Mouse (Mus musculus): Measurements from ENCODE around the gene Platr17. TPM values are rescaled to one million over a fixed set of nuclear protein-coding genes. Genes with fewer than 3 reads are reported as not detected.
"Not testable (repeated sequence)": the region's sequence is repeated elsewhere in the genome, so short reads cannot be mapped to it uniquely, and the experiment has no call there.

Platr17 gene
- polyA plus RNA-seq, 1 experiment from 2014 or later: not detected

DNA sequence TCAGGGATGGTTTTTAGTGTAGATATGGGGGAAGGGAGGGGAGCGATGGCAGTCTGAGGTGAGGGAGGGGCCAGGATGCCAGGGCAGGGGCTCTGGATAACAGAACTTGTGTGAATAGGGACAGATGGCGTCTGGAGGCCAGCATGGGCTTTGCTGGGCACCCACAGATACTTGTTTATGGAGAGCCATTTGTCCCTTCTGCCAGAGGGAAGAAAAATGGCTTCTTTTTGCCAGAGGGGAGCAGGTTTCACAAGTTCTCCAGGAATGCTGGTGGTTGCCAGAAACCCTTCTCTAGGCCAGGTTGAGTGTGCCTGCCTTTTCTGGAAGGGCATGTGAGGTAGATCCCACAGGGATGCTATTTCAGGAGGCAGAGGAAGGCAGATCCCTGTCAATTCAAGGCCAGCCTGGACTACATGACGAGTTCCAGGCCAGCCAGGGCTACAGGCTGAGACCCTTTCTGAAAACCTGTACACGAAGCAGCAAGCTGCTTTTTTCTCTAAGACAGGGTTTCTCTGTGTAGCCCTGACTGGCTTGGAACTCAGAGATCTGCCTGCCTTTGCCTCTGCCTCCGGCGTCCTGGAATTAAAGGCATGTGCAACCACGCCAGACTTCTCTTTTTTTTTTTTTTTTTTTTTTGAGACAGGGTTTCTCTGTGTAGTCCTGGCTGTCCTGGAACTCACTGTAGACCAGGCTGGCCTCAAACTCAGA lies 4.5 kb upstream of the Platr17 start:
- Histone ChIP-seq H3K4me2 (replicated peaks; ENCODE audit: low read depth, low read length) (no peak overlapping the region), H3K27me3 (ENCODE audit: control insufficient read depth, insufficient read depth, low read length) (no peaks in the 10 kb centered on the region), H3K27ac (ENCODE audit: low read depth, low read length) (no peak overlapping the region), H3K9me3 (ENCODE audit: control insufficient read depth, low read length) (no peaks in the 10 kb centered on the region), H3K36me3 (ENCODE audit: control insufficient read depth, insufficient read depth, low read length) (no peaks in the 10 kb centered on the region), H3K4me1 (ENCODE audit: control insufficient read depth, insufficient read depth, low read length) (no peaks in the 10 kb centered on the region), H3K4me3 (ENCODE audit: low read length) (no peak overlapping the region), H3K9ac (ENCODE audit: low read depth, low read length) (no peak overlapping the region)
- no peak for ATAC-seq (ENCODE audit: low FRiP score, low TSS enrichment)
- WGBS: 61% methylated on average over 7 of the region's 7 CpGs

DNA sequence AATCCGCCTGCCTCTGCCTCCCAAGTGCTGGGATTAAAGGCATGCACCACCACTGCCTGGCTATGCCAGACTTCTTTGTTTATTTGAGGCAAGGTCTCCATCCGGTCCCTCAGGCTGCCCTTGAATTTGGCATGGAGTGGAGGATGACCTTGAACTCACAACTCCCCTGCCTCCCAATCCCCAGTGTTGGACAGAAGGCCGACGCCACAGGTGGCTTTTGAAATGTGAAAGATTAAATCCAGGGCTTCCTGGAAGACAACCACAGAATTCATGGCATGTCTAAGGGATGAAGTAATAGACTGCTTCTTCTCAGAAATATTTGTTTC lies 4.0 kb upstream of the Platr17 start:
- WGBS: 89% methylated on average over 4 of the region's 4 CpGs
- H3K4me3 ChIP-seq (ENCODE audit: low read length): no peak overlapping the region

DNA sequence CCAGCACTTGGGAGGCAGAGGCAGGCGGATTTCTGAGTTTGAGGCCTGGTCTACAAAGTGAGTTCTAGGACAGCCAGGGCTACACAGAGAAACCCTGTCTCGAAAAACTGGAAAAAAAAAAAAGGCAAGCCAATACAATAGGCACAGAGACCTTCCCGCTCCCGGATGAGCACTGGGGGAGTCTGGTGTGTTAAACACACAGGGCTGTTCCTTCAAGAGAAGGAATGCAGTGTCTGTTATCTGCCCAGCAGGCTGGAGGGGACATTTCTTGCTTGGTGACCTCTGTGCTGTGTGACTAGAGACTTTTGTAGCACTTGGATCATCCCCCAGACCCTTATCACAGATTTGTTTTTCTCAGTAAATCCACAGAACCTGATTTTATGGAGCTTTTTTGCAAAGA lies 3.3 kb upstream of the Platr17 start:
- Histone ChIP-seq H3K27me3 (ENCODE audit: control insufficient read depth, insufficient read depth, low read length) (no peaks in the 10 kb centered on the region), H3K9ac (ENCODE audit: low read depth, low read length) (no peak overlapping the region), H3K36me3 (ENCODE audit: control insufficient read depth, insufficient read depth, low read length) (no peaks in the 10 kb centered on the region), H3K4me1 (ENCODE audit: control insufficient read depth, insufficient read depth, low read length) (no peaks in the 10 kb centered on the region), H3K4me2 (replicated peaks; ENCODE audit: low read depth, low read length) (no peak overlapping the region), H3K27ac (ENCODE audit: low read depth, low read length) (no peak overlapping the region), H3K4me3 (ENCODE audit: low read length) (no peak overlapping the region), H3K9me3 (ENCODE audit: control insufficient read depth, low read length) (no peaks in the 10 kb centered on the region)
- no peak for ATAC-seq (ENCODE audit: low FRiP score, low TSS enrichment)
- WGBS: 66% methylated on average over 4 of the region's 4 CpGs

More for the DNA sequence above, 4.0 kb upstream of the Platr17 start:
- no peak overlapping the region for H3K9ac ChIP-seq (ENCODE audit: low read depth, low read length)
- H3K4me2 ChIP-seq (replicated peaks; ENCODE audit: low read depth, low read length): no peak overlapping the region
- H3K4me1 ChIP-seq (ENCODE audit: control insufficient read depth, insufficient read depth, low read length): no peaks in the 10 kb centered on the region
- H3K9me3 ChIP-seq (ENCODE audit: control insufficient read depth, low read length): no peaks in the 10 kb centered on the region
- H3K36me3 ChIP-seq (ENCODE audit: control insufficient read depth, insufficient read depth, low read length): no peaks in the 10 kb centered on the region
- H3K27me3 ChIP-seq (ENCODE audit: control insufficient read depth, insufficient read depth, low read length): no peaks in the 10 kb centered on the region
- no peak overlapping the region for H3K27ac ChIP-seq (ENCODE audit: low read depth, low read length)
- no peak for ATAC-seq (ENCODE audit: low FRiP score, low TSS enrichment)

DNA sequence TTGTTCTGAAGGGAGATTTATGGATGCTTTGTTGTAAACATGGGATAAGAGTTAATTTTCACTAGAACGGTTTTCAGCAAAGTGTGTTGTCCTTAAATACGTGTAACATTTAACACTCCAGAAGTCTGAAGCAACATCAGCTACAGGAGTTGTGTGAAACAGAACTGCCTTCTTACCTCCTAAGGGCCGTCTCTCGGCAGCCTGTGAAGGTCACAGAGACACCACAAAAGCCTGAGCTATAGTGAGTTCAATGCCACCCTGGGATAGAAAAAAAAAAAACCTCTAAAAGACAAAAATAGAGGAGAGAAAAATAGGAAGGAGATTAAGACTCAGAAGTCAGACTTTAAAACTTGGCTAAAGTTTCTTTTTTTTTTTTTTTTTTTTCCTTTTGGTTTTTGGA lies 2.9 kb upstream of the Platr17 start:
- Histone ChIP-seq H3K27ac (ENCODE audit: low read depth, low read length) (no peak overlapping the region), H3K4me2 (replicated peaks; ENCODE audit: low read depth, low read length) (no peak overlapping the region), H3K4me3 (ENCODE audit: low read length) (no peak overlapping the region), H3K9ac (ENCODE audit: low read depth, low read length) (no peak overlapping the region), H3K9me3 (ENCODE audit: control insufficient read depth, low read length) (no peaks in the 10 kb centered on the region), H3K27me3 (ENCODE audit: control insufficient read depth, insufficient read depth, low read length) (no peaks in the 10 kb centered on the region), H3K36me3 (ENCODE audit: control insufficient read depth, insufficient read depth, low read length) (no peaks in the 10 kb centered on the region), H3K4me1 (ENCODE audit: control insufficient read depth, insufficient read depth, low read length) (no peaks in the 10 kb centered on the region)
- no peak for ATAC-seq (ENCODE audit: low FRiP score, low TSS enrichment)
- 20% methylated on average over 4 of the region's 4 CpGs for WGBS

DNA sequence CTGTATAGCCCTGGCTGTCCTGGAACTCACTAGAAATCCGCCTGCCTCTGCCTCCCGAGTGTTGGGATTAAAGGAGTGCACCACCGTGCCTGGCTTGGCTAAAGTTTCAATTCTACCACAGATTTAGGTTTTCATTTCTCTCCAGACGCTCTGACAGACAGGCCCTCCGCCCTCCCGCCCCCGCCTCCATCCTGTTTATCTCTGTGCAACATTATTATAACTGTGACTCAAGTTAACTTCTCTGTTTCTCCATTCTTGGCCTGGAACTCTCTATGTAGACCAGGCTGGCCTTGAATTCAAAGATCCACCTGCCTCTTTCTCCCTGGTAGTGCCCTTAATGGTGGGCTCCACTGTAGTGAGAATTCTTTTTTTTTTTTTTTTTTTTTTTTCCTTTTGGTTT lies 2.4 kb upstream of the Platr17 start:
- Histone ChIP-seq H3K27ac (ENCODE audit: low read depth, low read length) (no peak overlapping the region), H3K36me3 (ENCODE audit: control insufficient read depth, insufficient read depth, low read length) (no peaks in the 10 kb centered on the region), H3K4me3 (ENCODE audit: low read length) (no peak overlapping the region), H3K9me3 (ENCODE audit: control insufficient read depth, low read length) (no peaks in the 10 kb centered on the region), H3K4me1 (ENCODE audit: control insufficient read depth, insufficient read depth, low read length) (no peaks in the 10 kb centered on the region), H3K9ac (ENCODE audit: low read depth, low read length) (no peak overlapping the region), H3K27me3 (ENCODE audit: control insufficient read depth, insufficient read depth, low read length) (no peaks in the 10 kb centered on the region), H3K4me2 (replicated peaks; ENCODE audit: low read depth, low read length) (no peak overlapping the region)
- 75% methylated on average over 7 of the region's 7 CpGs for WGBS
- no peak for ATAC-seq (ENCODE audit: low FRiP score, low TSS enrichment)

DNA sequence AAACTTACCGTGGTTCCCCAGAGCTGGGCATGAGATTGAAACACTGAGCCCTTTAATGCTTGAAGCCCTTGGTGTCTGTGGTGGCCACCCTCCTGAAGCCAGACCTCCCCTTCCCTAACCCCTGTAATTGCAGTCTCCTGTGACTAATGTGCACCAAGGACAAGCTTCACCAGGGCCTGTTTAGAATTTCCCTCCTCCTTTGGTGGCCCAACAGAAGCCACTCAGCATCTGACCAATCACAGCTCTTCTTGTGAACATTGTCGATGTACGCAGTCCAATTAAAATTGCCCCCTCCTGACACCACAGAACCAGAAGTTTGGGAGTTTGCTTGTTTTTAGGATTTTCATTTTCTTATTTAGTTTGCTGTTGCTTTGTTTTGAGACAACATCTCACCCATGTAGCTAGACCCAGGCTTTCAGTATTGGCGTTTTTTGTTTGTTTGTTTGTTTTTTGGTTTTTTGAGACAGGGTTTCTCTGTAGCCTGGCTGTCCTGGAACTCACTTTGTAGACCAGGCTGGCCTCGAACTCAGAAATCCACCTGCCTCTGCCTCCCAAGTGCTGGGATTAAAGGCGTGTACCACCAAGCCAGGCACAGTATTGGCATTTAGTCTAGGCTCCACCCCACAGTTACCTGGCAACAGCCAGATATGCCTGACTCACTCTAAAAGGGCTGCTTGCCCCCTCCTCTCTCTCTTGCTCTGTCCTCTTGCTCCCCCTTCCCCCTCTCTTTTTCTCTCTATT lies 854 bp upstream of the Platr17 start:
- ATAC-seq (ENCODE audit: low FRiP score, low TSS enrichment); H3K36me3 ChIP-seq (ENCODE audit: control insufficient read depth, insufficient read depth, low read length); H3K4me2 ChIP-seq (replicated peaks; ENCODE audit: low read depth, low read length); H3K4me3 ChIP-seq (ENCODE audit: low read length); H3K9me3 ChIP-seq (ENCODE audit: control insufficient read depth, low read length); H3K4me1 ChIP-seq (ENCODE audit: control insufficient read depth, insufficient read depth, low read length); H3K27ac ChIP-seq (ENCODE audit: low read depth, low read length); H3K9ac ChIP-seq (ENCODE audit: low read depth, low read length); H3K27me3 ChIP-seq (ENCODE audit: control insufficient read depth, insufficient read depth, low read length): not testable (repeated sequence)
- 71% methylated on average over 6 of the region's 6 CpGs for WGBS

DNA sequence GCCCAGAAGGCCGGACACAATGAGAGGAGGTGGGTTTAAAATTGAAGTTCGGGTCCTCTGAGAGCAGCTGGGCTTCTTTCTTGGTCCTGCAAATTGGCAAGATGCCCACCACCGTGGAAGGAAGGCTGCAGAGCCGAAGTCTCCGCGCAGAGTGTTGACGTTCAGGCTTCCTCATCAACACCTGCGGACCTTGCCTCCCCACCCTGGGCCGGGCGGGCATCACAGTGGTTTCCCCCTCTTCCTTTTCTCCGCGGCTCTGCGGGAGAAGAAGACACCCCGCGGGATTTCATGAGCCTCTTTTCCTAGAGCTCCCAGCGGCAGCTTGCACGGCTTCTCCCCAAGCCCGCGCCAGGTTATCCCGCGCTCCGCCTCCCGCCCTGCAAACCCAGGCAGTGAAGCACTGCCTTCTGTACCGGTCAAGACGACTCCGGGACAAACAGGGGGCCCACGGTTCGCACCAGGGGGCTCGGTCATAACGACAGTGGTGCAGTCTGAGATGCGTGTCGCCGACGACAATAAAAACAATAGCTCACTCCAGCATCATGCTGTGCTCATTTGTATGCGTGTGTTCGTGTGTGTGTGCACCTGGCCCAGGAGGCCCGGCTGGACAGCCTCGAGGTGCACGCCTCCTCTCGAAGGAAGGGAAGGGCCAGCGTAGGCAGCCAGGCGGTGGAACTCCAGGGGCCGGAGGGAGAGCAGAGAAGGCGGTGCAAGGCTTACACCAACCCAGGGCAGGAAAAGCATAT lies 3.6 kb downstream of the Platr17 start:
- under 1% methylated on average over 43 of the region's 44 CpGs for WGBS
- peak; percentile 59; the same call in 1 of the 2 replicates for ATAC-seq (ENCODE audit: low FRiP score, low TSS enrichment)
- no peaks in the 10 kb centered on the region for H3K27me3 ChIP-seq (ENCODE audit: control insufficient read depth, insufficient read depth, low read length)

DNA sequence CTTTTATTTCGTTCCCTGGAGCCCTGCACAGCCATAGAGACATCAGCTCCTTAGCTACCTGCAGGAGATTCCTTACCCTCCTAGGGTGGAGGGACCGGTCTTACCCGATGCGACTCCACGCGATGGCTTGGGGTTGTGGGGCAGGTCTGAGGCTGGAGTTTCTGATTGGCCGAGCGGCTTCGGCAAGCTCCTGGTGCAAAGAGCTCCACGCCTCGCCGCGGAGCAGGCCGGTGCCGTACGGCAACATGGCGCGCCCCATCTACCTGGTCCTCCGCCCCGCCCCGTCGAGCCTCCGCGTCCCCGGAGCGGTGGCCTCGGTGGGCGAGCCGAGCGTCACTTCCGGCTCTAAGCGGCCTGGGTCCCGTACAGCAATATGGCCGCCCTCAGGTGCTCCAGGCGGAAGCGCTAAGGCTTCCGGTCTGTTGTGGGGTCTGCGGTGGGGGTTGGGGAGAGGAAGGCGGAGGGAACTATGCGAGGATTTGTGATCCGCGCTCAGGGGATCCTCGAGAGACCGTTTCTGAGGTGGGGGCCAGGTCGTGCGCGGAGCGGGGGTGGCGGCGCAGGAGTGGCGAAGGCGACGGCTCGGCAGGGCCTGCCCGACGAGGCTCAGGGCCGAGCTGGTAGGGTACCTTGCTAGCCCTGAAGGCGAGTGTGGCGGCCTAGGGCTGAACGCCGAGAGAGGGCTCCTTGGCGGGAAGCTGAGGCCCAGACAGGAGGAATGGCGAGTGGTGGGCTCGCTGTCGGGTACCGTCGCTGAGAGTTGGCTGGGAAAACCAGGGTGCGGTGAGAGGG lies 4.3 kb downstream of the Platr17 start, which contains the start of gene Daxx:
Gene Daxx (plus strand): TSS at position 338 of the 792 bp plus-strand sequence.
- no peaks in the 10 kb centered on the region for H3K27me3 ChIP-seq (ENCODE audit: control insufficient read depth, insufficient read depth, low read length)
- peaks cover 17% of the 10 kb centered on the region for H3K4me1 ChIP-seq (ENCODE audit: control insufficient read depth, insufficient read depth, low read length)
- peak within 1 kb of the TSS; percentile 80 for H3K4me3 ChIP-seq (ENCODE audit: low read length)
- H3K36me3 ChIP-seq (ENCODE audit: control insufficient read depth, insufficient read depth, low read length): peaks cover 34% of the 10 kb centered on the region
- no peaks in the 10 kb centered on the region for H3K9me3 ChIP-seq (ENCODE audit: control insufficient read depth, low read length)
- under 1% methylated on average over 68 of the region's 68 CpGs for WGBS
- H3K27ac ChIP-seq (ENCODE audit: low read depth, low read length): peak within 1 kb of the TSS; percentile 89
- ATAC-seq (ENCODE audit: low FRiP score, low TSS enrichment): peak; percentile 96
- peak within 1 kb of the TSS; percentile 79 for H3K9ac ChIP-seq (ENCODE audit: low read depth, low read length)
- peak within 1 kb of the TSS; percentile 99 for H3K4me2 ChIP-seq (replicated peaks; ENCODE audit: low read depth, low read length)

More for the DNA sequence above, 3.6 kb downstream of the Platr17 start:
- Histone ChIP-seq H3K4me3 (ENCODE audit: low read length) (peak overlapping the region; percentile 80), H3K36me3 (ENCODE audit: control insufficient read depth, insufficient read depth, low read length) (peaks cover 26% of the 10 kb centered on the region), H3K9ac (ENCODE audit: low read depth, low read length) (peak overlapping the region; percentile 73), H3K9me3 (ENCODE audit: control insufficient read depth, low read length) (no peaks in the 10 kb centered on the region), H3K4me1 (ENCODE audit: control insufficient read depth, insufficient read depth, low read length) (peaks cover 17% of the 10 kb centered on the region), H3K4me2 (replicated peaks; ENCODE audit: low read depth, low read length) (peak overlapping the region; percentile 99), H3K27ac (ENCODE audit: low read depth, low read length) (peak overlapping the region; percentile 89)

Measured in kidney, embryonic 14.5 days (tissue).